Mouse (Mus musculus) lung, embryonic 14.5 days (tissue): ENCODE results near the gene Rasl11b. TPM values are rescaled to one million over a fixed set of nuclear protein-coding genes. Genes with fewer than 3 reads are reported as not detected.

Experiments used
- ATAC-seq: fragments of 200-750 bp; cut with Nextera tagmentation; 2 replicates; pipeline ENCODE4 v1.8.0; 2017; ENCODE audit warnings: mild to moderate bottlenecking, moderate TSS enrichment, moderate library complexity; ENCODE audit not compliant: insufficient read depth
- DNase-seq: peaks from one replicate; pipeline ENCODE4 v3.0.0-alpha.2; 2015
- H3K27ac ChIP-seq: fragments of 300-500 bp; sonication (generic); 2 replicates; pipeline ENCODE4 v1.5.1; 2014; ENCODE audit warnings: low read depth, mild to moderate bottlenecking, moderate library complexity
- H3K27me3 ChIP-seq: fragments of 300-500 bp; sonication (generic); 2 replicates; pipeline ENCODE4 v1.6.1; 2014; ENCODE audit warnings: low read length, control low read depth; ENCODE audit not compliant: insufficient read depth
- H3K36me3 ChIP-seq: fragments of 300-500 bp; sonication (generic); 2 replicates; pipeline ENCODE4 v1.6.1; 2014; ENCODE audit warnings: control low read depth; ENCODE audit not compliant: insufficient read depth
- H3K4me1 ChIP-seq: fragments of 300-500 bp; sonication (generic); 2 replicates; pipeline ENCODE4 v1.6.1; 2014; ENCODE audit warnings: antibody characterized with exemption, control low read depth; ENCODE audit not compliant: insufficient read depth
- H3K4me2 ChIP-seq: fragments of 300-500 bp; sonication (generic); 2 replicates; pipeline ENCODE4 v1.6.1; 2014; ENCODE audit warnings: mild to moderate bottlenecking
- H3K4me3 ChIP-seq: fragments of 300-500 bp; sonication (generic); 2 replicates; pipeline ENCODE4 v1.5.1; 2014; ENCODE audit warnings: low read depth, low read length
- H3K9ac ChIP-seq: fragments of 300-500 bp; sonication (generic); 2 replicates; pipeline ENCODE4 v1.6.1; 2014
- H3K9me3 ChIP-seq: fragments of 300-500 bp; sonication (generic); 2 replicates; pipeline ENCODE4 v1.6.1; 2016; ENCODE audit warnings: low read depth, low read length, control low read depth
- CTCF ChIP-seq: IDR thresholded peaks from 2 replicates; pipeline ENCODE4 v1.5.1; 2016; ENCODE audit warnings: antibody characterized with exemption, low read depth
- WGBS: fragments of 180-500 bp; shearing (Covaris S2); extraction: QIAGEN DNeasy Blood & Tissue Kit; methylation state at CpG from one replicate; pipeline ENCODE4 v1.1.7; 2014; 5-methylcytosine and 5-hydroxymethylcytosine counted together
- polyA plus RNA-seq: library from polyadenylated mRNA; unstranded; fragments of >200 nt; fragmentation: Nextera tagmentation; extraction: Ambion mirVana; gene quantifications from 2 replicates; pipeline ENCODE4 v1.2.1, GENCODE M21; 2014

Gene Rasl11b
- polyA plus RNA-seq, 1 experiment from 2014 or later: 90.2 TPM

- H3K4me2 ChIP-seq: no peak overlapping the region
- H3K4me1 ChIP-seq: peaks cover 28% of the 10 kb centered on the region
- no peak overlapping the region for H3K4me3 ChIP-seq
- H3K27me3 ChIP-seq: no peaks in the 10 kb centered on the region
- peaks cover 45% of the 10 kb centered on the region for H3K36me3 ChIP-seq
- TF ChIP-seq CTCF: no peak
- no peak overlapping the region for H3K9ac ChIP-seq
- DNase-seq (no peak), ATAC-seq (0 out of 2 replicates have a peak, but pooled peaks have one; percentile 10)
- H3K9me3 ChIP-seq: peaks cover 5% of the 10 kb centered on the region; the same call in 1 of the 2 replicates
- H3K27ac ChIP-seq: peak overlapping the region; percentile 16; the same call in 1 of the 2 replicates
- WGBS: 65% methylated on average over 8 of the region's 8 CpGs
Measured at GRCm38 (mm10) chr5:74200481-74200880, 5.4 kb downstream of the Rasl11b start.

- TF ChIP-seq CTCF: no peak
- H3K36me3 ChIP-seq: peaks cover 42% of the 10 kb centered on the region
- 60% methylated on average over 10 of the region's 10 CpGs for WGBS
- no peak overlapping the region for H3K4me3 ChIP-seq
- DNase-seq (no peak), ATAC-seq (no peak)
- H3K27me3 ChIP-seq: no peaks in the 10 kb centered on the region
- peaks cover 32% of the 10 kb centered on the region for H3K4me1 ChIP-seq
- H3K4me2 ChIP-seq: no peak overlapping the region
- H3K27ac ChIP-seq: 0 out of 2 replicates have a peak overlapping the region, but pooled peaks have one; percentile 40
- H3K9me3 ChIP-seq: peaks cover 5% of the 10 kb centered on the region; the same call in 1 of the 2 replicates
- H3K9ac ChIP-seq: no peak overlapping the region
Measured at GRCm38 (mm10) chr5:74201570-74202357, 6.7 kb downstream of the Rasl11b start.

DNA sequence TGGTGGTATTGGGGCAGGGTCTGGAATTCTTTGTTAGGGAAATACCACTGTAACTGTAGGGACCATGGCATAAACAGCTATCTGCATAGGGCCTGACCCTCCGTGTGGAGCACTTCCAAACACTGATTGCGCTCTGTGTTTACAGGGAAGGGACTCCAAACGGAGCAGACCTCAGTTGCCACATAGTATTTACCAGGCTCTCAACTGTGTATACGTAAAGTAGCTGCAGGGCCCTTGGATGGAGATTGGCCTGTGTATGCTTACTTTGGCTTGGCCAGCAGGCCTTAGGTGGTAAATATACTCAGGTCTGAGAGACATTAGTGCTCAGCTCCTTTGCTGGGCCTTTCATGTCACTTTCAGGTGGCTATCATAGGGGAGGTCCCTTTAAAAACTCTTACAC lies 7.4 kb downstream of the Rasl11b start:
- 62% methylated on average over 4 of the region's 4 CpGs for WGBS
- Histone ChIP-seq H3K4me3 (no peak overlapping the region), H3K9me3 (peaks cover 5% of the 10 kb centered on the region; the same call in 1 of the 2 replicates), H3K27ac (no peak overlapping the region), H3K27me3 (no peaks in the 10 kb centered on the region), H3K36me3 (peaks cover 34% of the 10 kb centered on the region), H3K4me1 (peaks cover 28% of the 10 kb centered on the region), H3K4me2 (no peak overlapping the region), H3K9ac (no peak overlapping the region)
- DNase-seq: no peak
- no peak for TF ChIP-seq CTCF
- no peak for ATAC-seq

- ATAC-seq: no peak
- no peak for DNase-seq
- peaks cover 5% of the 10 kb centered on the region; the same call in 1 of the 2 replicates for H3K9me3 ChIP-seq
- H3K9ac ChIP-seq: no peak overlapping the region
- H3K27me3 ChIP-seq: no peaks in the 10 kb centered on the region
- H3K36me3 ChIP-seq: peaks cover 15% of the 10 kb centered on the region
- 63% methylated on average over 5 of the region's 5 CpGs for WGBS
- H3K4me3 ChIP-seq: no peak overlapping the region
- no peak overlapping the region for H3K27ac ChIP-seq
- no peak overlapping the region for H3K4me2 ChIP-seq
- H3K4me1 ChIP-seq: peaks cover 27% of the 10 kb centered on the region
- TF ChIP-seq CTCF: no peak
Measured at GRCm38 (mm10) chr5:74204465-74204864, 9.4 kb downstream of the Rasl11b start.

DNA sequence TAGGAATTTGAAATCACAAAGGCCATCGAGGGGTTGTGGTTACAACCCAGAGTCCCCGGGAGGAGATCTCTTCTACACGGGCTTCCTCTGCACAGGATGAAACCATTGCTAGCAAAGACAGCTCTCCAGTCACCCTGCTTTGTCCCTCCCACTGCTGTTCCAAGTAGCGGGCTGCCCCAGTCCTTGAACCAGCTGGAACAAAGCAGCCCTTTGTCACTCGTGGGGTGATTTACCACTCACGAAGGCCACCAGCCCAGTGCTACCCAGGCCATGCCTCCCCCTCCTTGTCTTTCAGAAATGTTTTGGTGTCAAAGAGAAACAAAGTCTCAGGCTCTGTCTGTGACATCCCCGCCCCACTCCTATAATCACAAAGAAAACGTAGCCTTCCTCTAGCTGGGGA lies 10.4 kb downstream of the Rasl11b start:
- H3K36me3 ChIP-seq: peaks cover 4% of the 10 kb centered on the region
- no peak overlapping the region for H3K4me3 ChIP-seq
- H3K27ac ChIP-seq: 0 out of 2 replicates have a peak overlapping the region, but pooled peaks have one; percentile 30
- H3K4me1 ChIP-seq: peaks cover 24% of the 10 kb centered on the region
- WGBS: 28% methylated on average over 8 of the region's 8 CpGs
- DNase-seq (no peak), ATAC-seq (no peak)
- no peak overlapping the region for H3K9ac ChIP-seq
- no peak overlapping the region for H3K4me2 ChIP-seq
- no peak for TF ChIP-seq CTCF
- H3K27me3 ChIP-seq: no peaks in the 10 kb centered on the region
- peaks cover 5% of the 10 kb centered on the region; the same call in 1 of the 2 replicates for H3K9me3 ChIP-seq

DNA sequence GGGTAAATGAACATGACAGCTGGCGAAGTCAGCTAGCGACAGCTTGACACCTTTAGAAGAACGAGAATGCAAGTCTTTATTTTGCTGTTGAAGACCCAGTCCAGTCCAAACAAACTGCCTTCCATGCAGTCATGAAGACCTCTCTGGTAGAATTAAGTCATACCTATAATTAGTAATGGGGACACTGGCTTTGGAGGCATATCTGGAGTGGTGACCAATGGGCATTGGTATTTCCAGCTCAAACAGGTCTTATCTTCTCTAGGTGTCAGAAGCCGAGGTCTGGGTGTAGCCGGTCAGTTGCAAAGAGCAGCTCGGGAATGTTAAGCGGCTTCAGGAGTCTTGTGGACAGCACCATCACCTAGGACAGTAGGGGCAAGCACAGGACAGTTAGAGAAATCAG lies 11.0 kb downstream of the Rasl11b start:
- no peak overlapping the region for H3K9ac ChIP-seq
- ATAC-seq (no peak), DNase-seq (no peak)
- H3K27me3 ChIP-seq: no peaks in the 10 kb centered on the region
- peaks cover 5% of the 10 kb centered on the region; the same call in 1 of the 2 replicates for H3K9me3 ChIP-seq
- H3K36me3 ChIP-seq: no peaks in the 10 kb centered on the region
- H3K4me1 ChIP-seq: peaks cover 23% of the 10 kb centered on the region
- no peak overlapping the region for H3K27ac ChIP-seq
- no peak overlapping the region for H3K4me3 ChIP-seq
- no peak overlapping the region for H3K4me2 ChIP-seq
- WGBS: 58% methylated on average over 7 of the region's 7 CpGs
- TF ChIP-seq CTCF: no peak

GRCm38 (mm10) chr5:74206649-74207048 lies 11.6 kb downstream of the Rasl11b start:
- WGBS: 82% methylated on average over 7 of the region's 7 CpGs
- H3K4me1 ChIP-seq: peaks cover 25% of the 10 kb centered on the region
- ATAC-seq: no peak

More at GRCm38 (mm10) chr5:74206649-74207048, 11.6 kb downstream of the Rasl11b start:
- peaks cover 5% of the 10 kb centered on the region; the same call in 1 of the 2 replicates for H3K9me3 ChIP-seq
- no peak for DNase-seq
- no peak overlapping the region for H3K4me2 ChIP-seq
- H3K4me3 ChIP-seq: no peak overlapping the region
- no peaks in the 10 kb centered on the region for H3K36me3 ChIP-seq
- H3K27ac ChIP-seq: no peak overlapping the region
- TF ChIP-seq CTCF: no peak
- no peaks in the 10 kb centered on the region for H3K27me3 ChIP-seq
- H3K9ac ChIP-seq: no peak overlapping the region
